Mouse (Mus musculus): ENCODE measurements around the gene Vmn1r3. TPM values are rescaled to one million over a fixed set of nuclear protein-coding genes. Genes with fewer than 3 reads are reported as not detected.
"Not testable (repeated sequence)": the region's sequence is repeated elsewhere in the genome, so short reads cannot be mapped to it uniquely, and the experiment has no call there.

The Vmn1r3 gene
- total and polyA plus RNA-seq, 3 experiments: not detected

GRCm38 (mm10) chr4:3226488-3226887 lies 41.3 kb upstream of the Vmn1r3 start:
- H3K9me3 ChIP-seq (replicated peaks): peaks cover 11% of the 10 kb centered on the region
- no peaks in the 10 kb centered on the region for H3K36me3 ChIP-seq (replicated peaks)
- TF ChIP-seq GATA2 (IDR thresholded peaks at IDR 0.05; ENCODE audit: borderline replicate concordance, low read depth, low read length) (no peak), CTCF (IDR thresholded peaks at IDR 0.05; ENCODE audit: low read depth, low read length) (no peak), POLR2AphosphoS5 (IDR thresholded peaks at IDR 0.05; ENCODE audit: insufficient replicate concordance, low read depth, low read length) (no peak), TAL1 (conservative IDR thresholded peaks at IDR 0.05; ENCODE audit: low read depth, low read length) (no peak), GATA1 (IDR thresholded peaks at IDR 0.05; ENCODE audit: borderline replicate concordance, low read length) (no peak)
- DNase-seq (ENCODE audit: low spot score): peak; percentile 10
- no peak for ATAC-seq (ENCODE audit: extremely low read depth, insufficient number of reproducible peaks, low FRiP score, poor library complexity, severe bottlenecking)
- no peak overlapping the region for H3K4me3 ChIP-seq (ENCODE audit: low read depth, low read length)
- peaks cover 34% of the 10 kb centered on the region for H3K4me1 ChIP-seq (ENCODE audit: insufficient read depth, low read depth, low read length)
- no peaks in the 10 kb centered on the region; the same call in 1 of the 2 replicates for H3K27me3 ChIP-seq (ENCODE audit: insufficient read depth, low read length)

GRCm38 (mm10) chr4:3225416-3225815 lies 40.3 kb upstream of the Vmn1r3 start:
- ATAC-seq (ENCODE audit: extremely low read depth, insufficient number of reproducible peaks, low FRiP score, poor library complexity, severe bottlenecking): 0 out of 2 replicates have a peak, but pooled peaks have one; percentile 25
- not testable (repeated sequence) for H3K4me3 ChIP-seq (ENCODE audit: low read depth, low read length); H3K36me3 ChIP-seq (replicated peaks); H3K27me3 ChIP-seq (ENCODE audit: insufficient read depth, low read length)
- DNase-seq (ENCODE audit: low spot score): peak; percentile 4
- Histone ChIP-seq H3K4me1 (ENCODE audit: insufficient read depth, low read depth, low read length) (peaks cover 32% of the 10 kb centered on the region), H3K9me3 (replicated peaks) (peaks cover 11% of the 10 kb centered on the region)

- DNase-seq (ENCODE audit: low spot score); H3K36me3 ChIP-seq (replicated peaks); H3K4me3 ChIP-seq (ENCODE audit: low read depth, low read length); ATAC-seq (ENCODE audit: extremely low read depth, insufficient number of reproducible peaks, low FRiP score, poor library complexity, severe bottlenecking); H3K27me3 ChIP-seq (ENCODE audit: insufficient read depth, low read length): not testable (repeated sequence)
- peaks cover 27% of the 10 kb centered on the region for H3K4me1 ChIP-seq (ENCODE audit: insufficient read depth, low read depth, low read length)
- peaks cover 11% of the 10 kb centered on the region for H3K9me3 ChIP-seq (replicated peaks)
Measured at GRCm38 (mm10) chr4:3224848-3225247, 39.7 kb upstream of the Vmn1r3 start.

GRCm38 (mm10) chr4:3223483-3224209 lies 38.5 kb upstream of the Vmn1r3 start:
- H3K36me3 ChIP-seq (replicated peaks); H3K27me3 ChIP-seq (ENCODE audit: insufficient read depth, low read length); DNase-seq (ENCODE audit: low spot score); H3K4me3 ChIP-seq (ENCODE audit: low read depth, low read length); H3K9me3 ChIP-seq (replicated peaks): not testable (repeated sequence)
- ATAC-seq (ENCODE audit: extremely low read depth, insufficient number of reproducible peaks, low FRiP score, poor library complexity, severe bottlenecking): peak; percentile 63
- peaks cover 20% of the 10 kb centered on the region for H3K4me1 ChIP-seq (ENCODE audit: insufficient read depth, low read depth, low read length)

- H3K36me3 ChIP-seq (replicated peaks); H3K9me3 ChIP-seq (replicated peaks); H3K4me1 ChIP-seq (ENCODE audit: insufficient read depth, low read depth, low read length); H3K27me3 ChIP-seq (ENCODE audit: insufficient read depth, low read length); DNase-seq (ENCODE audit: low spot score); H3K4me3 ChIP-seq (ENCODE audit: low read depth, low read length): not testable (repeated sequence)
- ATAC-seq (ENCODE audit: extremely low read depth, insufficient number of reproducible peaks, low FRiP score, poor library complexity, severe bottlenecking): 0 out of 2 replicates have a peak, but pooled peaks have one; percentile 30
Measured at GRCm38 (mm10) chr4:3216382-3216781, 31.2 kb upstream of the Vmn1r3 start.

- not testable (repeated sequence) for H3K4me3 ChIP-seq (ENCODE audit: low read depth, low read length); H3K4me1 ChIP-seq (ENCODE audit: insufficient read depth, low read depth, low read length); H3K36me3 ChIP-seq (replicated peaks); H3K9me3 ChIP-seq (replicated peaks); DNase-seq (ENCODE audit: low spot score); ATAC-seq (ENCODE audit: extremely low read depth, insufficient number of reproducible peaks, low FRiP score, poor library complexity, severe bottlenecking); H3K27me3 ChIP-seq (ENCODE audit: insufficient read depth, low read length)
Measured at GRCm38 (mm10) chr4:3213349-3213748, 28.2 kb upstream of the Vmn1r3 start.

GRCm38 (mm10) chr4:3209643-3210217 lies 24.6 kb upstream of the Vmn1r3 start:
- H3K4me3 ChIP-seq (ENCODE audit: low read depth, low read length); H3K9me3 ChIP-seq (replicated peaks); H3K36me3 ChIP-seq (replicated peaks); H3K4me1 ChIP-seq (ENCODE audit: insufficient read depth, low read depth, low read length); H3K27me3 ChIP-seq (ENCODE audit: insufficient read depth, low read length); DNase-seq (ENCODE audit: low spot score): not testable (repeated sequence)
- peak; percentile 29; the same call in 1 of the 2 replicates for TF ChIP-seq TAL1 (conservative IDR thresholded peaks at IDR 0.05; ENCODE audit: low read depth, low read length)
- ATAC-seq (ENCODE audit: extremely low read depth, insufficient number of reproducible peaks, low FRiP score, poor library complexity, severe bottlenecking): peak; percentile 97

- not testable (repeated sequence) for H3K27me3 ChIP-seq (ENCODE audit: insufficient read depth, low read length); H3K4me1 ChIP-seq (ENCODE audit: insufficient read depth, low read depth, low read length); H3K4me3 ChIP-seq (ENCODE audit: low read depth, low read length); ATAC-seq (ENCODE audit: extremely low read depth, insufficient number of reproducible peaks, low FRiP score, poor library complexity, severe bottlenecking); H3K9me3 ChIP-seq (replicated peaks); H3K36me3 ChIP-seq (replicated peaks); DNase-seq (ENCODE audit: low spot score)
Measured at GRCm38 (mm10) chr4:3176746-3177490, 8.2 kb downstream of the Vmn1r3 start.

- not testable (repeated sequence) for ATAC-seq (ENCODE audit: extremely low read depth, insufficient number of reproducible peaks, low FRiP score, poor library complexity, severe bottlenecking); H3K4me3 ChIP-seq (ENCODE audit: low read depth, low read length)
Measured at GRCm38 (mm10) chr4:3176195-3176594, 9.0 kb downstream of the Vmn1r3 start.

GRCm38 (mm10) chr4:3175756-3176155 lies 9.4 kb downstream of the Vmn1r3 start:
- not testable (repeated sequence) for H3K9me3 ChIP-seq (replicated peaks); H3K36me3 ChIP-seq (replicated peaks); H3K4me3 ChIP-seq (ENCODE audit: low read depth, low read length); H3K27me3 ChIP-seq (ENCODE audit: insufficient read depth, low read length); H3K4me1 ChIP-seq (ENCODE audit: insufficient read depth, low read depth, low read length); ATAC-seq (ENCODE audit: extremely low read depth, insufficient number of reproducible peaks, low FRiP score, poor library complexity, severe bottlenecking); DNase-seq (ENCODE audit: low spot score)

More at GRCm38 (mm10) chr4:3176195-3176594, 9.0 kb downstream of the Vmn1r3 start:
- not testable (repeated sequence) for H3K4me1 ChIP-seq (ENCODE audit: insufficient read depth, low read depth, low read length); DNase-seq (ENCODE audit: low spot score); H3K27me3 ChIP-seq (ENCODE audit: insufficient read depth, low read length); H3K36me3 ChIP-seq (replicated peaks); H3K9me3 ChIP-seq (replicated peaks)

All from G1E (cell line).